Mouse (Mus musculus): Measurements from ENCODE around the gene Fryl.
A peak's percentile ranks its signal among the peaks of the same experiment; 100 is the strongest.

Gene Fryl

GRCm38 (mm10) chr5:73194740-73195139 is 61.7 kb downstream of the Fryl start:
- no peak for DNase-seq (ENCODE audit: low read depth, low spot score)

GRCm38 (mm10) chr5:73194083-73194570 is 62.3 kb downstream of the Fryl start:
- no peak for DNase-seq (ENCODE audit: low read depth, low spot score)

DNA sequence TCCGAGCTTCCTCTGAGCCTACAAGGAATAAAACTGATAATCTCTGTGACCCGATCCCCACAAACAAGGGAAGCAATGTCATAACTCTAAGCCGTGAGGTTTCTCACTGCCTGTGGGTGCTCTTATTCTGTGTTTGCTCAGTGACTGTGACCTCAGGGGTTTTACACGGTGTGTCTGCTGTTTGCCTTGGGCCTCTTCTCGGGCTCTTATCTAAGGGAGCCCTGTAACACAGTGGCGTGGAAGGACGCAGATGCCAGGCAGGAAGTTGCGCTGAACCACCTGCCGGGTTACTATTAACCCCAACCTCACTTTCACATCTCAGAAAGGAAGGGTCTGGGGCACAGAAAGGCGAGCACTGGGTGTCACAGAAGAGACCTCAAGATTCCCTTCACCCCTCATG is 62.8 kb downstream of the Fryl start:
- DNase-seq (ENCODE audit: low read depth, low spot score): no peak

DNA sequence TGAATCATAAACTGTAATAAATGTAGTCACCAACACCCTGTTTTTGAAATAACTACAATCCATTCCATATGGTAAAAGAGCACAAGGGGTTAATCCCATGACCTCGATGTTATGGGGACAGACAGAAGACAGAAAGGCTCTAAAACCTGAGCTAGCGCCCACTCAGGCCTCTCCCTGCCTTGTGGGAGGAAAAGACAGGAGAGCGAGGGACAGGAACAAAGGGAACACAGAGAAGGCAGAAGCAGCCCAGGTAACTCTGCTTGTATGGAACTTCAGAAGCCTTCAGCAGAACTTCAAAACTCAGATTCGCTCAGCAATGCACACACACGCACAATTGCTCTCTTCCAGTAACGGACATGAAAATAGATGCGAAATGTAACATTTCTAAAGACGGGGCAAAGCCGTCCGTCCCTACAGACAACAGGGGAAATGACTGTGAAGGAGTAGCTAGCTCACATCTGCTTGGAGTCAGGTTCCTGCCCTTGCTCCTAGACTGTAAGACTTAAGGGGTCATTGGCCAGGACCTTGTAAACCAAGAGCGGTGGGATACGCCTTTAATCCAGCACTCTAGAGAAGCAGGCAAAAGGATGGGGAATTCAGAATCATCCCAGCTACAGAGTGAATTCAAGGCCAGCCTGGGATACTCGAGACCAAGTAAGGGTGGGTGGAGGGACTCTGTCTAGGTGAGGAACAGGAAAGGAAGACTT is 63.4 kb downstream of the Fryl start:
- no peak for DNase-seq (ENCODE audit: low read depth, low spot score)

GRCm38 (mm10) chr5:73191765-73192164 is 64.7 kb downstream of the Fryl start:
- DNase-seq (ENCODE audit: low read depth, low spot score): no peak

DNA sequence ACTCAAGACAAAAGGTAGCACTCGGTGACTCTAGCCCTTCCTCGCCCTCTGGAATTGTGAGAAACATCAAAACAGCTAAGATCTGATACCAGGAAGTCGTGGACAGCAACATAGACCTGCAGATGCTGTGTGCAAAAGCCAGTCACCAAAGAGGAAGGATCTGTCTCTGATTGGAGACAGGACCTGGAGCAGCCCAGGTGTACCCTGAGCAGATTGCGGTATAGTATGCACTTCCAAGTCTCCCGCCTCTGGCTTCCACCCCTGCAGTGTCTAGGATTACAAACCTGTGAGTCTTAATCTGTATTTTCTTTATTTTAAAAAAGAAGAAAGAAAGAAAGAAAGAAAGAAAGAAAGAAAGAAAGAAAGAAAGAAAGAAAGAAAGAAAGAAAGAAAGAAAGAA is 66.3 kb downstream of the Fryl start:
- DNase-seq (ENCODE audit: low read depth, low spot score): peak; percentile 15

DNA sequence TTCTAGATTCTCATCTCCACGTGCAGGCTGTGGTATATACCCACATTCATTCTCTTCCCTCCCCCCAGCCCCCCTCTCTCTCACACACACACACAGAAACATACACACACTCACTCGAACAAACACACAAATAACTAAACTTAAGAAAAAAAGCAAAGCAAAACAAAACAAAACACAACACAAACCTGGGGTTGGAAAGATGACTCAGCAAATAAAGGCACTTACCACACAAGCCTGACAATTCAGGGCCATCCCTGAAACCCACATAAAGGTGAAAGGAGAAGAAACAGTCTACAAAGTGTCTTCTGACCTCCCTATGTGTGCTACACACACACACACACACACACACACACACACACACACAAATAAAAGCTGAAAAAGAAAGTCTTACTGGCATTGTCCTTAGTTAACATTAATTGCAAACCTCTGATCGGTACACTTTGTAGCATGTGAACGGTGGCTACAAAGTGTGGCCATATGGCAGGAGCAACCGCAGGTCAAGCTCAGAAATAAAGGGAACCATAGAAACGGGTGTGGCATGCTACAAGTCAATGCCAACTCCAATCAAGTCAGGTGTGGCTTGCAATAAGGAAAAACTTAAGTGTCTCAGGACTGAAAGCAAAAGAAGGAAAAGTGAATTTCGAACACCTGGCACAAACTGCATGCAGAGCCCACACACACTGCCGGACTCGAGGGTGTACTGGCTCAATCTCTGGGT is 66.8 kb downstream of the Fryl start:
- DNase-seq (ENCODE audit: low read depth, low spot score): peak; percentile 20

GRCm38 (mm10) chr5:73188576-73188975 is 67.8 kb downstream of the Fryl start:
- DNase-seq (ENCODE audit: low read depth, low spot score): peak; percentile 51

- DNase-seq (ENCODE audit: low read depth, low spot score): no peak
Observed at GRCm38 (mm10) chr5:73188164-73188563, 68.3 kb downstream of the Fryl start.

DNA sequence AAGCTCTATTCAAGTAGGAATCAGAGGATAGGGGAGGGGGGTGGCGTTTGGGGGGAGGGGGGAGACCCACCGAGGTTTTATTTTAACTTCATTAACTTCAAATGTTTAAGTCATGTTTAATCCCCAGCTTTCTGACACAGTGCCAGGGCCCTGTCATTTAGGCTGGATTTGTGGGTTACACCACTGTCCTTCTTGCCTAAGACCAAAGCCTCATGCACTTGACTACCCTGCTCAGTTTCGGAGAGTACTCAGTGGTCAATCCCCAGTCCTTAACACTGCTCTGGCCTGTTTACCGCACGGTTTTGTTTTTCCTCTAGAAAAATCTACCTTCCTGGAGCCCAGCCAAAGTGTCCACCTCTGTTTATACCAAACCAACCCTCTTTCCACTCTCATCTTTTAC is 69.5 kb downstream of the Fryl start:
- no peak for DNase-seq (ENCODE audit: low read depth, low spot score)

- DNase-seq (ENCODE audit: low read depth, low spot score): no peak
Observed at GRCm38 (mm10) chr5:73185424-73185823, 71.0 kb downstream of the Fryl start.

- no peak for DNase-seq (ENCODE audit: low read depth, low spot score)
Observed at GRCm38 (mm10) chr5:73182701-73183447, 73.5 kb downstream of the Fryl start.

DNA sequence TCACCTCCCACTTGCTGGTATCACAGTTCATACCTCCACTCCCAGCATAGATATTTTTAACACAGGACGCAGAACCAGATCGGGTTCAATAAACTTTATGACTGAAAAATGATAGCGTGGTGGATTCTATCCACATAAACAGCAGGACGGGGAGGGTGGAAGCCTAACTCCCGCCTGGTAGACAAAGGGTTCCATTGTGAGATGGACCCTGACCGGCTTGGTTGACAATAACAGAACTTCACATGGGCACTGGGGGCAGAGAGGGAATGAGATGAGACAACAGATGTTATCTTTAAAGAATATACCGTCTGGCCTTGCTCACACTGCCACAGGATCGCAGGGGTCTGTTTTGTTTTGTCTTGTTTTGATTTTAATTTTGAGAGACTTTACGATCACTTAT is 74.2 kb downstream of the Fryl start:
- no peak for DNase-seq (ENCODE audit: low read depth, low spot score)

- DNase-seq (ENCODE audit: low read depth, low spot score): no peak
Observed at GRCm38 (mm10) chr5:73176294-73176693, 80.1 kb downstream of the Fryl start.

- DNase-seq (ENCODE audit: low read depth, low spot score): peak; percentile 71
Observed at GRCm38 (mm10) chr5:73175377-73176147, 80.9 kb downstream of the Fryl start.

- DNase-seq (ENCODE audit: low read depth, low spot score): peak; percentile 94
Observed at GRCm38 (mm10) chr5:73171876-73172480, 84.4 kb downstream of the Fryl start.

GRCm38 (mm10) chr5:73171203-73171602 is 85.2 kb downstream of the Fryl start:
- peak; percentile 67 for DNase-seq (ENCODE audit: low read depth, low spot score)

DNA sequence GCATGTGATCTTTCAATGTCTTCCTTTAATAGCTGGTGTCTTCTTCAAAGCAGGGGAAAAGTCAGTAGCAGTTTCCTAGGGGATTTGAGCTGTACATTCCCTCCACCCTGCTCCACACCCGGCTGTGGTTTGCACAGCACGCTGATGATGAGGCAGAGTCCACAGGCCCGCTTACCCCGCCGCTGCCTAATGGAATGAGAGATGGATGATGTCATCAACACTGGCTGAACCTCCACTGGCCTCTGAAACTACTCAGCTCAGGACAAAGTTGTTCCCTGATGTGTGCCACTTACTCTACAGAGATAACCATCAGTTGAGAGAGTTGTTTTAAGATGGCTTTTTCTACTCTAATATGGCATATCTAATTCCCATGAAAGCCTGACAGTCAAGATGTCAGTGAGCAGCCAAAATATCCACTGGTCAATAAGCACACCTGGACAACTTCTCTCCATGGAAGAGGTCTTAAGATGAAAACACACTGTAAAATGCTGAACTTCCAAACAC is 87.6 kb downstream of the Fryl start:
- no peak for DNase-seq (ENCODE audit: low read depth, low spot score)

- DNase-seq (ENCODE audit: low read depth, low spot score): peak; percentile 75
Observed at GRCm38 (mm10) chr5:73167976-73168768, 88.2 kb downstream of the Fryl start.

DNA sequence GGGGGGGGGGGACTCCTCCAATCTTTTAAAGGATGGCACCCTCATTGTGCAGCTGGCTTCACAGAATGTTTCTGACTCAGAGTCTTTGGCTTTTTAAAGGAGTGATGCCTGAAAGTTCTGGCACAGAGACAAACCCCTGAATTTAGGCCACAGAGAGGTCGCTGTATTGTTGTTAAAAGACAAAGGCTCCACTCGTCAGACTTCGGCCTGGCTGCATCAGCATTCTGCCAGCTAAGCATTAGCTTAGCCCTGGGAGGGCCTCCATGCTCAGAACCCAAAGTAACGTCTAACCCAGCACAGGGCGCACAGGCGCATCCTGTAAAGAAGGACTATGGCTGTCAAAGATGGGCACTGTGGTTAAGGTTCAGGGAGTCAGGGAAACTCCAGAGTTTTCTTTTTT is 92.4 kb downstream of the Fryl start:
- no peak for DNase-seq (ENCODE audit: low read depth, low spot score)
